8 mouse cellular contexts compared by ENCODE assay signal in genomic region chr7:99468283-99469132, GRCm38 (mm10). TPM values are rescaled to one million over a fixed set of nuclear protein-coding genes. Genes with fewer than 3 reads are reported as not detected.
DNase-seq lines count a peak whose midpoint lies in the region; ATAC-seq and TF ChIP-seq lines count a peak whose summit lies in the region.

No protein-coding gene starts in this region.

- peak overlapping the region; percentile 74 for H3K4me2 ChIP-seq in forebrain, embryonic 14.5 days (ENCODE audit: low read length)

- WGBS in forebrain, embryonic 14.5 days: 2% methylated on average over 94 of the region's 145 CpGs

- TF ChIP-seq POLR2A in brain, embryonic 14.5 days (IDR thresholded peaks at IDR 0.05; ENCODE audit: borderline replicate concordance, extremely low read depth, insufficient read depth, insufficient read length, poor library complexity, severe bottlenecking): peak; percentile 7

- no peaks in the 10 kb centered on the region for H3K27me3 ChIP-seq in forebrain, embryonic 14.5 days (replicated peaks; ENCODE audit: control insufficient read depth, insufficient read depth, low read length)

- DNase-seq in CD4-positive helper T cell, adult 2 months (ENCODE audit: low read depth, low spot score): peak; percentile 92
- DNase-seq in brain, embryonic 14.5 days (ENCODE audit: low read depth): peak; percentile 94
- DNase-seq in forebrain, embryonic 14.5 days (ENCODE audit: low spot score): peak; percentile 90
- peak; percentile 81 for DNase-seq in heart, postnatal 4 days
- peak; percentile 69 to 72 for DNase-seq in layer of hippocampus, postnatal 14 days (ENCODE audit: low spot score in 2 of 2)
- peak; percentile 88 for DNase-seq in lung, postnatal 10 days
- peak; percentile 55 for DNase-seq in ovary, adult 18-20 months (ENCODE audit: low spot score)
- DNase-seq in thymus, adult 18-20 months: peak; percentile 69

- peak overlapping the region; percentile 44 for H3K4me3 ChIP-seq in forebrain, embryonic 14.5 days (ENCODE audit: low read depth, low read length)

- H3K4me1 ChIP-seq in forebrain, embryonic 14.5 days (ENCODE audit: control insufficient read depth, insufficient read depth, low read length): peaks cover 25% of the 10 kb centered on the region

- peaks cover 14% of the 10 kb centered on the region for H3K36me3 ChIP-seq in forebrain, embryonic 14.5 days (ENCODE audit: control insufficient read depth, insufficient read depth, low read length)

- peak overlapping the region; percentile 72 for H3K9ac ChIP-seq in forebrain, embryonic 14.5 days (ENCODE audit: low read length)

- peak; percentile 86 for ATAC-seq in forebrain, embryonic 14.5 days

- H3K27ac ChIP-seq in forebrain, embryonic 14.5 days (ENCODE audit: low read depth, low read length): peak overlapping the region; percentile 89

- H3K9me3 ChIP-seq in forebrain, embryonic 14.5 days (replicated peaks; ENCODE audit: control insufficient read depth, low read length): no peaks in the 10 kb centered on the region

- TF ChIP-seq CTCF in brain, embryonic 14.5 days (IDR thresholded peaks at IDR 0.05; ENCODE audit: borderline replicate concordance, extremely low read depth, insufficient read depth, insufficient read length): peak; percentile 57

RNA-seq across cellular contexts. Expression of gene Klhl35, which starts 2.7 kb away (rescaled TPM):
- polyA plus RNA-seq in brain, embryonic 14.5 days (2012; rRNA removed): 13.2 and 17.9 TPM in 2 replicates
- polyA plus RNA-seq in forebrain, embryonic 14.5 days (2014; fragmentation: Nextera tagmentation; extraction: Ambion mirVana): 3.8 and 4.5 TPM in 2 replicates
- total RNA-seq in heart, postnatal 4 days (2021): 1 to 10 TPM; 1.3 to 1.4 TPM
- 1 to 10 TPM; 4.4 to 4.9 TPM for total RNA-seq in layer of hippocampus, postnatal 14 days (2021)

RNA-seq across cellular contexts. Expression of gene Rps3, which starts 15.0 kb away (rescaled TPM):
- 722 and 820 TPM in 2 replicates for polyA plus RNA-seq in brain, embryonic 14.5 days (2012; rRNA removed)
- polyA plus RNA-seq in forebrain, embryonic 14.5 days (2014; fragmentation: Nextera tagmentation; extraction: Ambion mirVana): 577 and 687 TPM in 2 replicates
- total RNA-seq in heart, postnatal 4 days (2021): 100 to 1,000 TPM; 440 to 487 TPM
- total RNA-seq in layer of hippocampus, postnatal 14 days (2021): 100 to 1,000 TPM; 245 to 264 TPM

Comparison
In these comparisons a context has a peak if more than half of its experiments do, and no peak if none do; other contexts are left out.
1. Peak in every context shown above with its lines: DNase-seq, ATAC-seq, H3K4me3 ChIP-seq and H3K27ac ChIP-seq.